Mouse (Mus musculus) ES-Bruce4 (cell line): ENCODE results near the gene Gpc5. TPM values are rescaled to one million over a fixed set of nuclear protein-coding genes. Genes with fewer than 3 reads are reported as not detected.

Source experiments
- H3K27ac ChIP-seq: 2 replicates; pipeline ENCODE4 v1.5.1; 2012; ENCODE audit warnings: low read length, inconsistent platforms; ENCODE audit not compliant: insufficient read depth
- H3K27me3 ChIP-seq: 2 replicates; pipeline ENCODE4 v1.6.1; 2012; ENCODE audit warnings: mild to moderate bottlenecking, low read length, inconsistent platforms; ENCODE audit not compliant: control insufficient read depth, poor library complexity, insufficient read depth, severe bottlenecking
- H3K36me3 ChIP-seq: 2 replicates; pipeline ENCODE4 v1.6.1; 2012; ENCODE audit warnings: inconsistent platforms, mild to moderate bottlenecking, low read length, moderate library complexity; ENCODE audit not compliant: control insufficient read depth, poor library complexity, insufficient read depth, severe bottlenecking
- H3K4me1 ChIP-seq: one replicate; pipeline ENCODE4 v1.8.1; 2011; ENCODE audit warnings: low read length; ENCODE audit not compliant: control insufficient read depth, insufficient read depth
- H3K4me3 ChIP-seq: 2 replicates; pipeline ENCODE4 v1.5.1; 2011; ENCODE audit warnings: low read depth, mild to moderate bottlenecking, low read length
- H3K9ac ChIP-seq: 2 replicates; pipeline ENCODE4 v1.6.1; 2012; ENCODE audit warnings: low read depth, mild to moderate bottlenecking, inconsistent platforms; ENCODE audit not compliant: poor library complexity, severe bottlenecking
- H3K9me3 ChIP-seq: replicated peaks from 2 replicates; pipeline ENCODE4 v1.6.1; 2012; ENCODE audit warnings: mild to moderate bottlenecking, low read length, inconsistent platforms; ENCODE audit not compliant: control insufficient read depth, poor library complexity, insufficient read depth, severe bottlenecking
- CTCF ChIP-seq: IDR thresholded peaks from one replicate; pipeline ENCODE4 v1.8.1; 2011; ENCODE audit warnings: low read depth, low read length
- EP300 ChIP-seq: IDR thresholded peaks from 2 replicates; pipeline ENCODE4 v1.6.1; 2011; ENCODE audit warnings: low read depth, low read length; ENCODE audit not compliant: insufficient read depth
- POLR2A ChIP-seq: IDR thresholded peaks from one replicate; pipeline ENCODE4 v1.8.1; 2011; ENCODE audit warnings: low read length; ENCODE audit not compliant: insufficient read depth
- polyA plus RNA-seq: library from polyadenylated mRNA; stranded (reverse); fragments of >200 nt; gene quantifications from 2 replicates; pipeline ENCODE4 v1.2.4, GENCODE M21; 2011; ENCODE audit warnings: low read depth; ENCODE audit not compliant: missing spikeins, insufficient read depth, insufficient read length

The Gpc5 gene
- polyA plus RNA-seq, 1 experiment = not detected

- H3K4me1 ChIP-seq = no peaks in the 10 kb centered on the region
- no peak for TF ChIP-seq CTCF
- no peak for TF ChIP-seq EP300
- TF ChIP-seq POLR2A = no peak
These were observed 314.6 kb downstream of the Gpc5 start for GRCm38 (mm10) chr14:115406596-115406995.

DNA sequence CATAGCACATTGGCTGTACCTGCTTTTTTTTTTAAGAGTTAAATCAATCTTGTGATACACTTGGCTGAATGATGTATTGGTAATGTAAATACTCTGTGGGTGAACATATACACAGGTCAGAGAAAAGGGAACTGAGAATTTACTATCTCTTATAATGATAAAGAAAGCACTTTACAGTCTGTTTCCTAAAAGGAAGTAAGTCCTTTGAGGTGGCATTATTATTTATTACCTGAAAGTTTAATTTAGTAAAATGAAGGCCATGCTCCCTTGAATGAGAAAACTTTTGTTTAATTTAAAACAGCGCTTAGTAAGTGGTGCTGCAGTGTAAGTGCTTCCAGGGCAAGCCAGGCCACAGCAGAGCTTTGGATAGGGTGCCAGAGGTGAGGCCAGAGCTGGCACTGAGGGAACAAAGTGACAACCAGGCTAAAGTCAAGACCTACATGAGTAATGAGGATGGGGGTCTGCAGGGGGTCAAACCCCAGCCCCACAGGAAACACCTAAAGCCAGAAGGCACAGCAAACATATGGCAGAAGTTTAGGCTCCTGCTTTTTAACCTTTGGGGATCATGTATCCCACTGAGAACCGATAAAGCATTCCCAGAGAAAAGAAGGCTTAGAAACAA, 315.4 kb downstream of the Gpc5 start:
- Histone ChIP-seq H3K4me1 (no peaks in the 10 kb centered on the region), H3K9ac (no peak overlapping the region), H3K9me3 (no peaks in the 10 kb centered on the region), H3K36me3 (no peaks in the 10 kb centered on the region), H3K27me3 (no peaks in the 10 kb centered on the region), H3K4me3 (no peak overlapping the region), H3K27ac (no peak overlapping the region)
- no peak for TF ChIP-seq CTCF

More at GRCm38 (mm10) chr14:115406596-115406995, 314.6 kb downstream of the Gpc5 start:
- Histone ChIP-seq H3K36me3 (no peaks in the 10 kb centered on the region), H3K9ac (no peak overlapping the region), H3K27me3 (no peaks in the 10 kb centered on the region), H3K27ac (no peak overlapping the region), H3K9me3 (no peaks in the 10 kb centered on the region), H3K4me3 (no peak overlapping the region)

DNA sequence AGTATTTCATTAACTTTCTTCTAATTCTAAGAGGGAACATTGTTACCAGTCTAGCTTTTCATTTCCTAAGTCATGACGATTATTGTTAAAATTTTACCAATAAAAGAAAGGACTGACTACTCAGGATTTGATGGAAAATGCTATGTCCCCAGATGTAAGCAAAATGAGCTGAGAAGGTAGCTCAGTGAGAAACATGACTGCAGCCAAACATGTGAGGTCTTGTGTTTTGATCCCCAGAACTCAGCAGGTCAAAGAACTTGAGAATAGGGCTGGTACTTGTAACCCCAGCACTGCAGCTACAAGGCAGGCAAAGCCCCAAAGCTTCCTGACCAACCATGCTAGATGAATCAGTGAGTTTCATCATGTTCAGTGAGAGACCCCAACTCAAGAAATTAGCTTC, 318.9 kb downstream of the Gpc5 start:
- no peak overlapping the region for H3K9ac ChIP-seq
- no peak for TF ChIP-seq EP300
- TF ChIP-seq CTCF = no peak
- TF ChIP-seq POLR2A = no peak
- H3K9me3 ChIP-seq = no peaks in the 10 kb centered on the region
- no peak overlapping the region for H3K27ac ChIP-seq
- no peaks in the 10 kb centered on the region for H3K4me1 ChIP-seq
- H3K36me3 ChIP-seq = no peaks in the 10 kb centered on the region
- H3K4me3 ChIP-seq = no peak overlapping the region
- H3K27me3 ChIP-seq = no peaks in the 10 kb centered on the region

GRCm38 (mm10) chr14:115411513-115412174, 319.6 kb downstream of the Gpc5 start:
- H3K36me3 ChIP-seq = no peaks in the 10 kb centered on the region
- no peaks in the 10 kb centered on the region for H3K4me1 ChIP-seq
- H3K9ac ChIP-seq = no peak overlapping the region
- no peak for TF ChIP-seq CTCF
- TF ChIP-seq POLR2A = no peak
- no peak for TF ChIP-seq EP300
- H3K4me3 ChIP-seq = no peak overlapping the region
- H3K27me3 ChIP-seq = no peaks in the 10 kb centered on the region
- H3K9me3 ChIP-seq = no peaks in the 10 kb centered on the region
- no peak overlapping the region for H3K27ac ChIP-seq

DNA sequence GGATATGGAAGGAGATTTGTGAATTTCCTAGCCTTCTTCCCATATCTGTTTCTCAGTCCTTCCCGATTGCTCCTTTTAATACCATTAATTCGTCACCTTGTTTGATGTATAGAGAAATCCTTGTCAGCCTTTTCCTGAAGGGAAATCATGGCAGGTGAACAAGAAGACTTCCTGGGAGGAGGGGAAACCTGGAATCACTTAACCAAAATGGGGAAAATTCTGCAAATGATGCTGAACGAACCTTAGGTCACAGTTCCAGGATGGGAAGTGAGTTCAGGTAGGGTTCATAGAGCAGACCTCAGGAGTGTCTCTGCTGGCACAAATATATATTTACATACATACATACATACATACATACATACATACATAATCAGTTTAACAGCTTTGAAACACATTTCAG, 320.8 kb downstream of the Gpc5 start:
- TF ChIP-seq EP300 (no peak), CTCF (no peak), POLR2A (no peak)
- Histone ChIP-seq H3K9ac (no peak overlapping the region), H3K36me3 (no peaks in the 10 kb centered on the region), H3K9me3 (no peaks in the 10 kb centered on the region), H3K27ac (no peak overlapping the region), H3K4me1 (no peaks in the 10 kb centered on the region), H3K4me3 (no peak overlapping the region), H3K27me3 (no peaks in the 10 kb centered on the region)

- no peak for TF ChIP-seq EP300
- TF ChIP-seq CTCF = no peak
- no peak for TF ChIP-seq POLR2A
- no peak overlapping the region for H3K27ac ChIP-seq
- no peaks in the 10 kb centered on the region for H3K4me1 ChIP-seq
These were observed 321.4 kb downstream of the Gpc5 start for GRCm38 (mm10) chr14:115413429-115413828.

More at GRCm38 (mm10) chr14:115413429-115413828, 321.4 kb downstream of the Gpc5 start:
- Histone ChIP-seq H3K9me3 (no peaks in the 10 kb centered on the region), H3K36me3 (no peaks in the 10 kb centered on the region), H3K9ac (no peak overlapping the region), H3K27me3 (no peaks in the 10 kb centered on the region), H3K4me3 (no peak overlapping the region)
